Mouse (Mus musculus) natural killer cell, adult 2 months (primary cell): ENCODE data around the gene P2rx5.

Source experiments
- DNase-seq, 2 experiments: peaks; one replicate each; pipeline ENCODE4 v3.0.0; 2022; ENCODE audit warnings: low spot score in 2 of 2

The P2rx5 gene

GRCm38 (mm10) chr11:73175612-73176011, 15.4 kb downstream of the P2rx5 start:
- DNase-seq = peak in 1 of 2 experiments; percentile 15

GRCm38 (mm10) chr11:73176186-73176585, 16.0 kb downstream of the P2rx5 start:
- DNase-seq = no peak

GRCm38 (mm10) chr11:73176608-73177508, 16.6 kb downstream of the P2rx5 start, which contains the start of the genes Emc6 and Tax1bp3:
Gene Emc6, minus strand, starts transcription at chr11:73177037.
Gene Tax1bp3, plus strand, starts transcription at chr11:73177083.
- peak; percentile 94 to 96 for DNase-seq

- peak in 1 of 2 experiments; percentile 11 for DNase-seq
These were observed 17.3 kb downstream of the P2rx5 start for GRCm38 (mm10) chr11:73177509-73177875.

- DNase-seq = no peak
These were observed 17.7 kb downstream of the P2rx5 start for GRCm38 (mm10) chr11:73177895-73178294.

GRCm38 (mm10) chr11:73185872-73186615, 25.8 kb downstream of the P2rx5 start:
- no peak for DNase-seq

- DNase-seq = no peak
These were observed 27.0 kb downstream of the P2rx5 start for GRCm38 (mm10) chr11:73187231-73187630.

GRCm38 (mm10) chr11:73193047-73193446, 32.8 kb downstream of the P2rx5 start:
- DNase-seq = no peak

- DNase-seq = no peak
These were observed 34.2 kb downstream of the P2rx5 start for GRCm38 (mm10) chr11:73194444-73194843.

- DNase-seq = no peak
These were observed 38.0 kb downstream of the P2rx5 start for GRCm38 (mm10) chr11:73198190-73198589.

GRCm38 (mm10) chr11:73198603-73199229, 38.5 kb downstream of the P2rx5 start, which contains the start of gene Ctns:
Gene Ctns, minus strand, starts transcription at chr11:73199042.
- peak; percentile 83 to 86 for DNase-seq

GRCm38 (mm10) chr11:73199230-73199712, 39.0 kb downstream of the P2rx5 start, which contains the start of gene Shpk:
Gene Shpk, plus strand, starts transcription at chr11:73199460.
- peak; percentile 94 to 95 for DNase-seq

GRCm38 (mm10) chr11:73199879-73200278, 39.7 kb downstream of the P2rx5 start:
- DNase-seq = peak; percentile 63 to 74

GRCm38 (mm10) chr11:73201021-73201420, 40.8 kb downstream of the P2rx5 start:
- no peak for DNase-seq

- no peak for DNase-seq
These were observed 41.4 kb downstream of the P2rx5 start for GRCm38 (mm10) chr11:73201597-73201996.

- DNase-seq = no peak
These were observed 43.7 kb downstream of the P2rx5 start for GRCm38 (mm10) chr11:73203895-73204294.

- DNase-seq = no peak
These were observed 45.0 kb downstream of the P2rx5 start for GRCm38 (mm10) chr11:73205194-73205593.

- DNase-seq = no peak
These were observed 47.4 kb downstream of the P2rx5 start for GRCm38 (mm10) chr11:73207621-73208020.

- no peak for DNase-seq
These were observed 53.7 kb downstream of the P2rx5 start for GRCm38 (mm10) chr11:73213956-73214355.

GRCm38 (mm10) chr11:73219671-73220070, 59.5 kb downstream of the P2rx5 start:
- no peak for DNase-seq

- no peak for DNase-seq
These were observed 60.4 kb downstream of the P2rx5 start for GRCm38 (mm10) chr11:73220651-73221050.
